Mouse (Mus musculus) granulocyte monocyte progenitor cell, adult 5-6 weeks (primary cell): ENCODE data around the gene Dnase2a. TPM values are rescaled to one million over a fixed set of nuclear protein-coding genes. Genes with fewer than 3 reads are reported as not detected.
A peak's percentile ranks its signal among the peaks of the same experiment; 100 is the strongest.

ENCODE experiments used
- ATAC-seq: replicated peaks from 2 replicates; pipeline ENCODE4 v1.8.0; 2016; ENCODE audit warnings: mild to moderate bottlenecking, moderate TSS enrichment, inconsistent platforms; ENCODE audit not compliant: poor library complexity, severe bottlenecking
- total RNA-seq, 2 experiments: library from RNA; stranded (forward) in 1 of 2; stranded (reverse) in 1 of 2; fragments of 200-712, 200-1000 nt in 1 of 2; fragments of >200 nt in 1 of 2; fragmentation: Nextera tagmentation in 1 of 2; gene quantifications; 2 replicates each; pipeline ENCODE4 v1.2.3; 2014 to 2017

The Dnase2a gene
- total RNA-seq, 2 experiments from 2014 or later: 35.6 to 117 TPM

DNA sequence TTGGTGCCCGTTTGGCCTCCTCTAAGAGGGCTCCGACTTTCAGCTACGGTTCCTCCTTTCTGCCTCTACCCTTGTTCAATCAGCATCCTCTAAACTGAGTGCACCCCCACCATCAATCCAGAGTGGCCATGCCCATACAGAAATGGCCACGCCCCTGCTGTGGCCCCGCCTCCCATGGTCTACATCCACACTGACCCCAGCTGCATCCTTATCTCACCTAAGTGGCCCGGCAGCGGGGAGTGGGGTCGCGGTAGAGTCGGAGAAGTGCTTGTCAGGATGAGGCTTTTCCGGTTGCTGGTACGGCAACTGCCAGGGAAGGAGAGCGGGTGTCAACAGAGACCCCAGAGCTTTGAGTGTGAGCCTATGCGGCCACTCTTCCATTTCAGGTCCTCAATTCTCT is 27.1 kb downstream of the Dnase2a start:
- peak; percentile 33 for ATAC-seq

- no peak for ATAC-seq
Observed at GRCm38 (mm10) chr8:84936041-84936961, 27.9 kb downstream of the Dnase2a start.

DNA sequence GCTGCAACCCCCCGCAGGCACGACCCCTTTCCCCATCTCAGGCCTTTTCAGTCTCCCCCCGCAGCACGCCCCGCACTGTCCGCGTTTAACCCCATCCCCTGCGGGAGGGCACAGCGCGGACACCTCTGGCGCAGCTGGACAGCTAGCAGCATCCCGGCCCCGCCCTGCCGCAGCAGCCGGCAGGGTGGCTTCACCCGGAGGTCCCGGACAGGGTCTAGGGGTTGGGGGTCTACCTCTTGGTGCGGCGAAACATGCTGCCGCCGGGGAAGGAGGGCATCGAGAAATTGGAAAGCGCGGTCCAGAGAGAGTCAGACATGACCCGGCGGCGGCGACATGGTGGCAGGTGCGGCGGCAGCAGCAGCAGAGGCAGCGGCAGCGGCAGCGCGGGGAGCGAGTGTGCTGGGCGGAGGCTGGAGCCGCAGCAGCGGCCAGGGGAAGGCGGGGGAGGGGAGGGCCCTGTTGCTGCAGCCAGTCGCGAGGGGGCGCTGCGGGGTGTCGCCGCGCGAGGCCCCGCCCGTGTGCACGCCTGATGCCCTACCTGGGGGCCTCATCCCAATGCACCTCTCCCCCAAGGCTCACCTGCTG is 28.7 kb downstream of the Dnase2a start, which contains the start of gene Mast1:
Gene Mast1 (minus strand): TSS at position 398 of the 585 bp plus-strand sequence.
- peak; percentile 89 for ATAC-seq

DNA sequence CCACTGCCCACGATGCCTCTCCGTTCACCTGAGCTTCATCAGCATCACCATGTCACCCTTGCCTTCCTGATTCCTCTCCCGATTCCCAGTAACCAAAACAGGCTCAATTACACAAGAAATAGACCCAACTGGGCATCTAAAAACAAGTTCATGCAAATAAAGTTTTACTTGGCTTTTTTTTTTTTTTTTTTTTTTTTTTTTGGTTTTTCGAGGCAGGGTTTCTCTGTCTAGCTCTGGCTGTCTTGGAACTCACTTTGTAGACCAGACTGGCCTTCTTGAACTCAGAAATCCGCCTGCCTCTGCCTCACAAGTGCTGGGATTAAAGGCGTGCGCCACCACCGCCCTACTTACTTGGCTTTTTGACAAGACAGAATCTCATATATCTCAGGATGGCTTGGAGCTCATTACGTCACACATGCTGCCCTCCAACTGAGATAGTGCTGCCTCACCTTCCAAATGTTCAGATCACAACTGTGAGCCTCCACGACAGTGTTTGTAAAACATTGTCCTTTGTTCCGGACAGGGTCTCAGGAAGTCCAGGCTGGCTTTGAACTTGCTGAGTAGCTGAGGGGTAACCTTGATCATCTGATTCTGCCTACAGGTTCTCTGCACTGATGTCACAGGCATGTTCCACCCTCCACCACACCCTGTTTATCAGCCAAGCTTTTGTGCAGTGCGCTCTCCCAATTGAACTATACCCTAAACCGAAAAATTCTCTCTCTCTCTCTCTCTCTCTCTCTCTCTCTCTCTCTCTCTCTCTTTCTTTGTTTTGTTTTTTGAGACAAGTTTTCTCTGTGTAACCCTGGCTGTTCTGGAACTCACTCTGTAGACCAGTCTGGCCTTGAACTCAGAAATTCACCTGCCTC is 29.5 kb downstream of the Dnase2a start:
- no peak for ATAC-seq

GRCm38 (mm10) chr8:84943699-84944098 is 35.3 kb downstream of the Dnase2a start:
- no peak for ATAC-seq

DNA sequence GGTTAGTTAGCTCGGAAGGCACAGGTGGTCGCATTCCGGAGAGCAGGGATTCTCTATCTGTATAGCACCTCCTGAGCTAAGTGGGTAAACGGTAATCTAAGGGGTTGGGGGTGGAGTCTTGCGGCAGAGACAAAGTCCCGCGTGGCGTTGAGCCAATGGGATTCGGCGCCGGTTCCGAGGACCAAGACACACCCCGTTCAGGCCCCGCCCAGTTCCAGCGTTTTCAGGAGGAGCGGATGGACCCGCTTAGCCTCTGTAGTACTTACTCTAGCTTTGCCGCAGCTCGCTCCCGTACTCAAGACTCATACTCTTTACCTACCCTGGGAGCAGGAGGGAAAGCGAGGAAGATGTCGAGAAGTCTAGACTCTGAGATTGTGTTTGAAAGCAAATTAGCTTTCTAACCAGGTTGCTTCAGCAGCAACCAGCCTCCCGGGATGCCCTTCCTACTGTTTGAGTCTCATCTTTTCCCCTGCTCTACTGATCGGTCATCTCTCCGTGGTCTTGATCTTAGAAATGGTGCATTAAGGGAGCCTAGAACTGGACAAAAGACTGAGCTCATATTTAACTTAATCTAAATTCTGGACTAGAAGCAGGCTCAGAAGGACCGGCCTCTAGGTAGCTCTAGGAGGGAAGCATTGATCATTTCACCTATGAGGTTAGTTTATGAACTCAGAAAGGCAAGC is 36.3 kb downstream of the Dnase2a start:
- ATAC-seq: peak; percentile 58

DNA sequence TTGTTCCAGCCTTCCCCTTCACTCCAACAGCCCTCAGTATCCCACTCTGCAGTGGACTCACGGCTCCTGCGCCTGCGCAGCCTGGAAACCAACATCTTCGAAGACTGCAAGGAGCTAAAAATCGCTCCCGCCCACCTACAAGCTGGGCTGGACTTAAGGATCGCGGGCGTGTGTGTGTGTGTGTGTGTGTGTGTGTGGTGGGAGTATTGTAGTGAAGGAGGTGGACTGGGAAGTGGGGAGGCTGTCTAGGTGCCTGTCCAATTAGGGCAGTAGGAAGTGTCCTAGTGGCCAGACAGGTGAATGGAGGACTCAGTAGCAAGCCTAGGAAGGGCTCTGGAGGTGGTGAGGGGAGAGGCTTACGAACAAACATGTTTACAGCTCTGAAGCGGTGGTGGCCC is 36.9 kb downstream of the Dnase2a start:
- no peak for ATAC-seq

DNA sequence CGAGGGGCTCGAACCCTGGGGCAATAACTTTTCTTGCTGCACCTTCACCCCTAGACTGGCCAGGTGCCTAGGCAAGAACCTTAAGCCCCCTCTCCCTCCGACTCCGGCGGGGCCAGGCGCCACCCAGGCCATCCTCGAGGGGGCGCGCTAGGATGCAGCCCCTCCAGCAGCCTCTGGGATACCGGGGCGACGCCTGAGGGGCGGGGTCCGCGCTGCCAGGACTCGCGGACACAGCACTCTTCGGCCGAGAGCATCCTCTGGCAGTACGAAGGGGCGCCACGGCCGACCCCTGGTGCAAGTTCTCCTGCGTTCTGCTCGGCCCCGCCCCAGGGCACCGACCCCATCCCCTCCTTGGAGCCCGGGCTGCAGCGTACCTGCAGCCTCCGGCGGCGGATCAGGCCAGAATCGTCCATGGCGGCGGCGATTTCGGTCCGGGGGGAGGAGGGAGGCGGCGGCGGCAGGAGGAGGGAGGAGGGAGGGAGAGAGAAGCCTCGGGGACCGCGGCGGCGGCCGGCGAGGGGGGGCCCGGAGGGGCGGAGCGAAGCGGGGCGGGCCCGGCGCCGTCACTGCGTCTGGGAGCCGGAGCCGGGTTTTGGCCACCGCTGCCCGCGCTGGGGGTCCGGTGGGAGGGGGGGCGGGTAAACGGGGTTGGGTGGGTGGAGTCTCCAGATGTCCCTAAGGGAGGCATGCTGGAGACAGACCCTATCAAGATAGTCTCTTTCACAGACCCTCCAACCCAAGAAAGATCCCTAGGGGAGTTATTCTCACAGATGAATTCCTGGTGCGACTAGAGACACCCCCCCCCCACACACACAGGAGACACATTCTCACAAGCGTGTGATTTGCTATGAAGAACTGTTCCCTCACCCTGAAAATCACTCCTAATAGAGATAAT is 37.5 kb downstream of the Dnase2a start:
- peak; percentile 51 for ATAC-seq

DNA sequence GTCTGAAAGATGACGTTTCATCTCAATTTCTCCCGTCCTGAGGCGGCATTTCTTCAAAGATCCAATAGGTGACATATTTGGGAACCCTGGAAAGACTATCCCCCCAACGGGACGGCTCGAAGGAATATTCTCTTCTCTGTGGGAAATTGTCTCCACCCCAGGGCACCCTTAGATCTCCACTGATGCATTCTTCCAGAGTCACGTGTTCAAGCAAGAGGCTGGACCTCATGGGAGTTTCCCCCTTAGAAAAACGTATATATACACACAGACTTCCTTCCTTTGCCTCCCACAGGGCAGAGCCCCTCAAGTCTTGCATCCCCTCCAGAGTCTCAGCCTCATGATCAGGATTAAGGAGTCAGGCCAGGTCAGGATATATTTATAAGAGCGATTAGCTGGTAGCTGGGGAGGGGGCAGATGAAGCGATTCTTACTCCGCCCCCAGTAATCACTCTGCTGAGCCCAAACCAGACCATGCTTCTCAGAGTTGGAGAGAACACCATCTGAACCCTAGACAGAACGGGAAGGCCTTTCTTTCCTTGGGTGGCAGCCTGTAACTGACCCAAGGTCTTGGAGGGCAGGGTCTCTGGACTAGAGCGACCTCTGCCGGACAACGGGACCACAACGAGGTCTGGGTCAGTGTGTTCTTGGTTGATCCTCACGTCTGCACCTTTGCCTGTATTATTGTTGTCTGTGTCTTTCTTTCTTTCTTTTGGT is 38.3 kb downstream of the Dnase2a start, which contains the start of gene Rtbdn:
Gene Rtbdn (plus strand): TSS at position 464 of the 713 bp plus-strand sequence.
- ATAC-seq: peak; percentile 10; the same call in 1 of the 2 replicates

GRCm38 (mm10) chr8:84947241-84947545 is 38.8 kb downstream of the Dnase2a start:
- peak; percentile 68 for ATAC-seq

- no peak for ATAC-seq
Observed at GRCm38 (mm10) chr8:84949753-84950152, 41.4 kb downstream of the Dnase2a start.

DNA sequence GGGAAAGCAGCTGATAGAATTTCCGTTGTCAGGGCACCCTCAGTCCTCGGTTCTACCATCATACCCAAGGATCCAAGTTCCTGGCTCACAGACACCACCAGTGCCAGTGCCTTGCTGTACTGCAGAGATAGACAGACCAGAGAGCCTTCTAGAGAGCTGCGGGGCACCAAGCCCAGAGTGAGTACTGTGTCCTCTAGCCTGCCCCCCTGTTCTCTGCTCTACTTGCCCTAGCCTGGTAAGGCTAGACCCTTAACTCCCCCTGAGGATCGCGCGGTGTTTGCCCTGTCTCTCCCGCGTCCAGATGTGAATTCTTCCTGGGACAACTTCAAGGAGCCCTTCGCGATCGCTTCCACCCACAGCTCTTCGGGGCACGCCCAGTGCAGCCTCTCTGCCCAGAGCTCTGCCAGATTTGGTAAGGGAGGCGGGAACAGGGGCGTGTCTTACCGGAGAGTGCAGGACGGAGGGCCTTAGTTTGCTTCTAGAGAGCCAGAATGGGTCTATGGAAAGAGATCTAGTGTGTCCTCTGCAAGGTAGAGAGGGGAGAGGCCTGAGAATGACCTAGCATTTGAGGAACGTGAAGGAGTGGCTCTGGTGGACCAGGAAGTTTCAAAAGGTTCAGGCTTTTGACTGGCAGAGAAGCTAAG is 44.4 kb downstream of the Dnase2a start:
- ATAC-seq: peak; percentile 78

- peak; percentile 60 for ATAC-seq
Observed at GRCm38 (mm10) chr8:84956768-84957167, 48.4 kb downstream of the Dnase2a start.

- ATAC-seq: no peak
Observed at GRCm38 (mm10) chr8:84959811-84960210, 51.5 kb downstream of the Dnase2a start.

DNA sequence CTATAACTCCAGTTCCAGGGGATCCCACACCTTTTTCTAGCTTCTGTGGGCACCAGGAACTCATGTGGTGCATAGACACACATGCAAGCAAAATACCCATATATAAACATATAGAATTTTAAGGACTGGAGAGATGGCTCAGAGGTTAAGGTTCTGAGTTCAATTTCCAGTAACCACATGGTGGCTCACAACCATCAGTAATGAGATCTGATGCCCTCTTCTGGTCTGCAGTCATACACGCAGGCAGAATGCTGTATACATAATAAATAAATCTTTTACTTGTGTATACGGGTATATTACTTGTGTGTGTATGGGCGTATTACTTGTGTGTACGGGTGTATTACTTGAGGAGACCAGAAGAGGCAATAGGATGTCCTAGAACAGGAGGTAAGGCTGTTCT is 55.6 kb downstream of the Dnase2a start:
- no peak for ATAC-seq

DNA sequence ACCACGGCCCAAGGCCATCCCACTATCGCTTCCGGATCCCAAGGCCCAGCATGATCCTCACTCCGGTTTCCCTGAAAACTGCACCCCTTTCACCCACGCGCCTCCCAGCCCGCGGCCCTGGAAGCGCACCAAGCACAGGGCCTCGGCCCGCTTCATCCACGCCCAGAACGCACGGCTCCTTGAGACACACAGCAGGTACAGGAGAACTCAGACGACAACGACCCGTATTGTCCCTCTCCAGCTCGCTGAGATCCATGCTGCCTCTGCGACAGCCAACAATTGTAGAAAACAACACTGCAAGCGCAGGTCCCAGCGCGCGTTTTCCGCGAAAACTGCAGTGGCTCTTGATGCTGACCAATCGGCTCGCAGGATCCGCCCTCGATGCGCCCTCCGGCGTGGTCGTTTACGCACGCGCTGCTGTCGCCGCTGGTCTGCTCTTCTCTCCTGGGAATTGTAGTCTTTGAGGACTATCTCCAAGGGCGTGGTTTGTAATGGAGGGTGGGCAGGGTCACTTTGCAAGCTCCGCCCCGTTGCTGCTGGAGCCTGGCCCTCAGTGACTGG is 57.5 kb downstream of the Dnase2a start:
- peak; percentile 86 for ATAC-seq

DNA sequence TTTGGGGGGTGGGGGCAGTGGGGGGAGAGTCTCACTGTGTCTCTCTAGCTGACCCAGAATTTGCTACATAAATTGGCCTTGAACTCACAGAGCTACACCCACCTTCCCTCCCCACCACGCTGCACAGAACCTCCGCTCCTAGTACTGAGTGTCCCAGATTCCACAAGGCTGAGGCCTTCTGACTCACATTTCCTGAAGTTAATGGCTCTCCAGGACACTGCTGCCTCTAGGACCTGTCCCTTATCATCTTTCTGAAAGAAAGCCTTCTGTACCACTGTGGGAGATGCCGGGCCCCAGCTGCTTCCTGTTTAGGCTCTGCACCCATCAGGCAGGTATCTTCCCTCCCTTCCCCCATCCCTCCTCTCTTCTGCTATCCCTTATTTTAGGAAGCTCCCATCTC is 58.2 kb downstream of the Dnase2a start:
- no peak for ATAC-seq
